Mouse (Mus musculus) CH12.LX (cell line): Measurements from ENCODE around the gene Dbx2. TPM values are rescaled to one million over a fixed set of nuclear protein-coding genes. Genes with fewer than 3 reads are reported as not detected.

ENCODE experiments used
- DNase-seq: peaks from one replicate; pipeline ENCODE4 v3.0.0-alpha.2; 2013; ENCODE audit errors: extremely low read depth
- H3K27ac ChIP-seq: 2 replicates; pipeline ENCODE4 v1.5.1; 2012; ENCODE audit warnings: low read depth, mild to moderate bottlenecking, control low read depth, moderate library complexity; ENCODE audit not compliant: insufficient read depth
- H3K27me3 ChIP-seq: replicated peaks from 2 replicates; pipeline ENCODE3; 2012; ENCODE audit warnings: inconsistent platforms
- H3K36me3 ChIP-seq, 2 experiments: replicated peaks in 1 of 2; 2 replicates each; pipeline versions ENCODE3 to v1.6.1; 2012; ENCODE audit warnings: inconsistent platforms in 1 of 2, low read length in 1 of 2, mild to moderate bottlenecking in 1 of 2, mixed read lengths in 1 of 2, moderate library complexity in 1 of 2; ENCODE audit not compliant: control insufficient read depth in 1 of 2, insufficient read depth in 1 of 2
- H3K4me1 ChIP-seq, 2 experiments: 2 replicates each; pipeline ENCODE4 v1.6.1; 2012; ENCODE audit warnings: inconsistent platforms in 1 of 2, moderate library complexity in 1 of 2; ENCODE audit not compliant: insufficient read depth in 2 of 2, control insufficient read depth in 1 of 2
- H3K4me2 ChIP-seq: 2 replicates; pipeline ENCODE4 v1.6.1; 2012; ENCODE audit warnings: low read depth, mild to moderate bottlenecking, control low read depth; ENCODE audit not compliant: poor library complexity, insufficient read depth, severe bottlenecking
- H3K4me3 ChIP-seq, 3 experiments: fragments of 150-350 bp in 1 of 3; sonication (generic) in 1 of 3; replicated peaks in 1 of 3; 2 replicates each; pipeline versions ENCODE3 to v1.5.1; 2011 to 2012; ENCODE audit warnings: low read depth in 2 of 3, low read length in 2 of 3, mild to moderate bottlenecking in 2 of 3, moderate library complexity in 2 of 3, control low read depth in 1 of 3, improper control_type of control experiment in 1 of 3, inconsistent platforms in 1 of 3, mixed read lengths in 1 of 3; ENCODE audit not compliant: poor library complexity in 1 of 3
- H3K79me2 ChIP-seq: replicated peaks from 2 replicates; pipeline ENCODE4 v1.6.1; 2012; ENCODE audit warnings: mild to moderate bottlenecking, moderate library complexity; ENCODE audit not compliant: control insufficient read depth, poor library complexity, insufficient read depth, severe bottlenecking; ENCODE audit errors: extremely low read depth
- H3K9ac ChIP-seq: 2 replicates; pipeline ENCODE4 v1.6.1; 2012; ENCODE audit warnings: low read depth, mild to moderate bottlenecking, control low read depth, moderate library complexity; ENCODE audit not compliant: insufficient read depth
- H3K9me3 ChIP-seq: replicated peaks from 2 replicates; pipeline ENCODE3; 2012; ENCODE audit warnings: low read length, inconsistent platforms, mixed read lengths
- CHD1 ChIP-seq: IDR thresholded peaks from 2 replicates; pipeline ENCODE4 v1.6.1; 2012; ENCODE audit warnings: low read depth, low read length, improper control_type of control experiment, inconsistent platforms
- EP300 ChIP-seq: IDR thresholded peaks from 2 replicates; pipeline ENCODE4 v1.6.1; 2011; ENCODE audit warnings: low read length, improper control_type of control experiment
- GABPA ChIP-seq: IDR thresholded peaks from 2 replicates; pipeline ENCODE4 v1.6.1; 2012; ENCODE audit warnings: low read depth, low read length, improper control_type of control experiment, inconsistent platforms; ENCODE audit not compliant: insufficient replicate concordance
- HCFC1 ChIP-seq: IDR thresholded peaks from 2 replicates; pipeline ENCODE4 v1.6.1; 2012; ENCODE audit warnings: low read depth, mild to moderate bottlenecking, inconsistent platforms, low read length, improper control_type of control experiment
- IRF4 ChIP-seq: IDR thresholded peaks from 2 replicates; pipeline ENCODE4 v1.6.1; 2014; ENCODE audit warnings: low read depth, mild to moderate bottlenecking, inconsistent platforms, low read length, improper control_type of control experiment
- JUN ChIP-seq: IDR thresholded peaks from 2 replicates; pipeline ENCODE4 v1.6.1; 2011; ENCODE audit warnings: low read depth, mild to moderate bottlenecking, low read length, improper control_type of control experiment, moderate library complexity; ENCODE audit not compliant: insufficient read depth
- MYC ChIP-seq: IDR thresholded peaks from 2 replicates; pipeline ENCODE4 v1.6.1; 2011; ENCODE audit warnings: low read depth, mild to moderate bottlenecking, improper control_type of control experiment, low read length
- NELFE ChIP-seq: IDR thresholded peaks from 2 replicates; pipeline ENCODE4 v1.6.1; 2011; ENCODE audit warnings: low read depth, low read length, improper control_type of control experiment
- PAX5 ChIP-seq: IDR thresholded peaks from 2 replicates; pipeline ENCODE4 v1.6.1; 2012; ENCODE audit warnings: low read length, inconsistent platforms, mixed read lengths
- POLR2A ChIP-seq: IDR thresholded peaks from 2 replicates; pipeline ENCODE4 v1.6.1; 2011; ENCODE audit warnings: low read depth, mild to moderate bottlenecking, improper control_type of control experiment, low read length
- POLR2AphosphoS2 ChIP-seq: IDR thresholded peaks from 2 replicates; pipeline ENCODE4 v1.6.1; 2011; ENCODE audit warnings: low read depth, low read length, improper control_type of control experiment
- RAD21 ChIP-seq: IDR thresholded peaks from 2 replicates; pipeline ENCODE4 v1.6.1; 2011; ENCODE audit warnings: low read depth, mild to moderate bottlenecking, low read length, improper control_type of control experiment, moderate library complexity
- RCOR1 ChIP-seq: conservative IDR thresholded peaks from 2 replicates; pipeline ENCODE4 v1.6.1; 2012; ENCODE audit warnings: low read depth, mild to moderate bottlenecking, inconsistent platforms, low read length, improper control_type of control experiment
- UBTF ChIP-seq: IDR thresholded peaks from 2 replicates; pipeline ENCODE4 v1.6.1; 2012; ENCODE audit warnings: low read depth, mild to moderate bottlenecking, inconsistent platforms, low read length, improper control_type of control experiment, moderate library complexity
- USF2 ChIP-seq: conservative IDR thresholded peaks from 2 replicates; pipeline ENCODE4 v1.6.1; 2011; ENCODE audit warnings: low read depth, low read length, improper control_type of control experiment
- ZKSCAN1 ChIP-seq: IDR thresholded peaks from 2 replicates; pipeline ENCODE4 v1.6.1; 2012; ENCODE audit warnings: low read depth, inconsistent platforms, low read length, improper control_type of control experiment, borderline replicate concordance
- ZMIZ1 ChIP-seq: IDR thresholded peaks from 2 replicates; pipeline ENCODE4 v1.6.1; 2012; ENCODE audit warnings: low read depth, mild to moderate bottlenecking, inconsistent platforms, low read length, improper control_type of control experiment
- dilution Hi-C: fragments of 300-500 bp; cut with MboI; formaldehyde crosslinking; loops from 2 replicates; pipeline ENCODE4 v1.14.3; 2020; ENCODE audit warnings: low sequenced_read_pairs; ENCODE audit not compliant: extremely low pct_unique_long_range_greater_than_20kb, extremely low pct_ligation_motif_present
- in situ Hi-C: fragments of 300-500 bp; cut with MboI; formaldehyde crosslinking; loops from 3 replicates; pipeline ENCODE4 v1.14.3; 2019; ENCODE audit warnings: low sequenced_read_pairs, low pct_ligation_motif_present, low pct_unique_long_range_greater_than_20kb, mixed read lengths
- polyA plus RNA-seq: library from polyadenylated mRNA; unstranded; fragments of >175 nt; gene quantifications from 2 replicates; pipeline ENCODE4 v1.2.1, GENCODE M21; 2012; ENCODE audit warnings: low read depth; ENCODE audit not compliant: insufficient read length
- total RNA-seq, 2 experiments: library from RNA; depleted of rRNA; stranded (reverse); fragments of 300-350 nt in 1 of 2; fragments of >200 nt in 1 of 2; gene quantifications; 2 replicates each; pipeline ENCODE4 v1.2.3; 2012 to 2014

The Dbx2 gene
- total RNA-seq (2012; rRNA removed): 0.04 and 0.47 TPM in 2 replicates
- total RNA-seq (2014; rRNA removed): 0.05 and 0.26 TPM in 2 replicates
- 0.35 and 0.51 TPM in 2 replicates for polyA plus RNA-seq

GRCm38 (mm10) chr15:95655860-95656259 lies at the start of gene Dbx2:
Gene Dbx2, minus strand, starts transcription at chr15:95655960.
- H3K9me3 ChIP-seq: no peaks in the 10 kb centered on the region
- H3K4me2 ChIP-seq: no peak within 1 kb of the TSS
- dilution Hi-C loops: no loop called here
- H3K4me3 ChIP-seq: no peak within 1 kb of the TSS
- in situ Hi-C loops: no loop called here
- H3K27ac ChIP-seq: no peak within 1 kb of the TSS
- DNase-seq: no peak
- no peaks in the 10 kb centered on the region for H3K4me1 ChIP-seq
- H3K27me3 ChIP-seq: no peaks in the 10 kb centered on the region
- H3K36me3 ChIP-seq: no peaks in the 10 kb centered on the region
- no peak for TF ChIP-seq MYC
- no peak for TF ChIP-seq UBTF
- no peak for TF ChIP-seq IRF4
- no peak for TF ChIP-seq JUN
- no peak for TF ChIP-seq GABPA
- TF ChIP-seq EP300: no peak
- TF ChIP-seq POLR2A: no peak
- no peaks in the 10 kb centered on the region for H3K79me2 ChIP-seq
- H3K9ac ChIP-seq: no peak within 1 kb of the TSS

GRCm38 (mm10) chr15:95702206-95702605 lies 46.4 kb upstream of the Dbx2 start:
- no peaks in the 10 kb centered on the region for H3K9me3 ChIP-seq
- H3K4me2 ChIP-seq: no peak overlapping the region
- H3K4me3 ChIP-seq: no peak overlapping the region
- TF ChIP-seq ZKSCAN1: no peak
- no peak for TF ChIP-seq EP300
- no peak for TF ChIP-seq USF2
- no peak for TF ChIP-seq HCFC1
- TF ChIP-seq NELFE: no peak
- TF ChIP-seq PAX5: no peak
- TF ChIP-seq GABPA: no peak
- TF ChIP-seq RCOR1: no peak
- TF ChIP-seq ZMIZ1: no peak
- TF ChIP-seq POLR2A: no peak
- TF ChIP-seq CHD1: no peak
- TF ChIP-seq UBTF: no peak
- no peak for TF ChIP-seq RAD21
- TF ChIP-seq POLR2AphosphoS2: no peak
- TF ChIP-seq, all 38 proteins: peak for 0
- no peak overlapping the region for H3K27ac ChIP-seq
- no peaks in the 10 kb centered on the region for H3K4me1 ChIP-seq
- no peak for DNase-seq
- dilution Hi-C loops: no loop called here
- no peak overlapping the region for H3K9ac ChIP-seq
- H3K36me3 ChIP-seq: no peaks in the 10 kb centered on the region
- H3K79me2 ChIP-seq: no peaks in the 10 kb centered on the region
- in situ Hi-C loops: no loop called here
- no peaks in the 10 kb centered on the region for H3K27me3 ChIP-seq
